In genomic region chr11:62130685-62131295, GRCm38 (mm10) we compare ENCODE assay signal across 11 mouse cellular contexts.
"Had no signal": no experiment of that assay in that cellular context is flagged by ENCODE, and none has a peak within 500 bp of the region (broad histone marks: within the 10 kb centered on the region; RNA-seq: fewer than 3 reads in every experiment).

No protein-coding gene starts in this region.

- H3K27ac ChIP-seq: kidney, postnatal 0 days; limb, embryonic 13.5 days; liver, embryonic 14.5 days had no signal

- DNase-seq: kidney, adult 11 months; kidney, adult 9 months; kidney, postnatal 36 days; left cerebral cortex, postnatal 4 days; lung, adult 18-20 months; lung, postnatal 36 days had no signal

- H3K4me3 ChIP-seq: limb, embryonic 13.5 days; megakaryocyte, embryonic 14.5 days; midbrain, embryonic 12.5 days had no signal
